Mouse (Mus musculus): ENCODE results near the gene Gpr68. TPM values are rescaled to one million over a fixed set of nuclear protein-coding genes. Genes with fewer than 3 reads are reported as not detected.

Gene Gpr68
- 0.48 and 0.56 TPM in 2 replicates for polyA plus RNA-seq (2015; fragmentation: Nextera tagmentation; extraction: Ambion mirVana)

DNA sequence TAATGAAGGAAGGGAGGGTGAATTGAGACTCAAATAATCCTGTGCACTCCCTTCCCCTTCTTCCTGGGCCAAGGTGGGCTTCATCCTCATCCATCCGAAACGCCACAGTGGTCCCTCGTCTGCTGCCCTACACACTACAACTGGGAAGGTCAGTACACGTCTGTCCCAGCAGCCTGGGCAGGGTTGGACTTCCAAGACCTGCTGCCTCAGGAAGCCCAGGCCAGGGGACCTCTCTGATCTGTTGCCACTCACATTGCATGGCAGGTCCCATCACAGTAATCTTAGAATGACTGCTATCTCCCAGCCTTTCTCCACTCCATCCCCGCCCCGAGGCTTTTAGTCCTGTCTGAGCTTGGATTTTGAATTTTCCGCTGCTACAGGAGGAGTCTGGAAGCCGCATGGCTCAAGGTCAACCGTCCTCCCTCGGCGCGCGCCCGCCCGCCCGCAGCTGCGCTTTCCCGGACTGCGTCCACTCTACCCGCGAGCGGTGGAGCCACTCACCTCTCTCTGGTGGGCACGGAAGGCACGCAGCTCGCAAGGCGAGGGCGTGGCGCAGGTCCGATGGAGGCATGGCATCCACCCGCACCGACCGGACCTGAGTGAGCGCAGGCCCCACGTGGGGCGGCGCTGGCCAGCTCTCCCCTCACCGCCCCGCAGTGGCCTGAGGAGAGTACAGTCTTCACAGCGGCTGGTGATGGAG, at the start of gene Gpr68:
Gene Gpr68, minus strand, starts transcription at position 601 of the 700 bp plus-strand sequence.
- peak within 1 kb of the TSS; percentile 60; the same call in 1 of the 2 replicates for H3K9ac ChIP-seq (ENCODE audit: low read depth, low read length)
- no peak within 1 kb of the TSS for H3K27ac ChIP-seq (ENCODE audit: low read length)

DNA sequence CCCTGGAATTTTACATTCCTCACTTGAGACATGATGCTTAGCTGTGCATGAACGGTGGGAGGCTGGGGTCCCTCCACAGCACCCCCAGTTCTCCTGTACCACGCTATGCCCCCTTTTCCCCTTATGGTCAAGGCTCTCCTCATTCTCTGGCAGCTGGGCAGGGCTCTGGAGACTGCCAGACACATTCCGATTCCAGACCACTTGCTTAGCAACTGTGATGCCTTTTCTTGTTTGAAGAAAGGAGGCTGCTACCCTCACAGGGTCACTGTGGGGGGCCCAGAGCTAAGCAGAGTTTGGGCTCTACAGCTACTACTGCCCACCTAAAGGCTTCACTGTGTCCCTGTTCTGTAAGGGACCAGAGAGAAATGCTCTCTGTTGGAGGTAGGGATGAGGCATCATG, 49.3 kb upstream of the Gpr68 start:
- no peak for ATAC-seq
- Histone ChIP-seq H3K27me3 (replicated peaks; ENCODE audit: control insufficient read depth, insufficient read depth, low read length) (no peaks in the 10 kb centered on the region), H3K4me3 (ENCODE audit: low read length) (no peak overlapping the region), H3K9me3 (ENCODE audit: control insufficient read depth, low read length) (no peaks in the 10 kb centered on the region), H3K36me3 (ENCODE audit: control insufficient read depth, insufficient read depth, low read length) (peaks cover 5% of the 10 kb centered on the region; the same call in 1 of the 2 replicates), H3K9ac (ENCODE audit: low read depth, low read length) (0 out of 2 replicates have a peak overlapping the region, but pooled peaks have one; percentile 12), H3K4me1 (ENCODE audit: control insufficient read depth, insufficient read depth, low read length) (peaks cover 4% of the 10 kb centered on the region), H3K4me2 (ENCODE audit: low read depth, low read length) (no peak overlapping the region), H3K27ac (ENCODE audit: low read length) (peak overlapping the region; percentile 21; the same call in 1 of the 2 replicates)
- 62% methylated on average over 3 of the region's 3 CpGs for whole genome bisulfite sequencing

More for the DNA sequence above, at the start of gene Gpr68:
- H3K36me3 ChIP-seq (ENCODE audit: control insufficient read depth, insufficient read depth, low read length) = no peaks in the 10 kb centered on the region
- peak within 1 kb of the TSS; percentile 55 for H3K4me3 ChIP-seq (ENCODE audit: low read length)
- WGBS = 5% methylated on average over 39 of the region's 39 CpGs
- H3K9me3 ChIP-seq (ENCODE audit: control insufficient read depth, low read length) = no peaks in the 10 kb centered on the region
- peaks cover 9% of the 10 kb centered on the region for H3K4me1 ChIP-seq (ENCODE audit: control insufficient read depth, insufficient read depth, low read length)
- H3K4me2 ChIP-seq (ENCODE audit: low read depth, low read length) = peak within 1 kb of the TSS; percentile 96
- H3K27me3 ChIP-seq (replicated peaks; ENCODE audit: control insufficient read depth, insufficient read depth, low read length) = peaks cover 5% of the 10 kb centered on the region; the same call in 1 of the 2 replicates
- ATAC-seq = peak; percentile 47; the same call in 1 of the 2 replicates

DNA sequence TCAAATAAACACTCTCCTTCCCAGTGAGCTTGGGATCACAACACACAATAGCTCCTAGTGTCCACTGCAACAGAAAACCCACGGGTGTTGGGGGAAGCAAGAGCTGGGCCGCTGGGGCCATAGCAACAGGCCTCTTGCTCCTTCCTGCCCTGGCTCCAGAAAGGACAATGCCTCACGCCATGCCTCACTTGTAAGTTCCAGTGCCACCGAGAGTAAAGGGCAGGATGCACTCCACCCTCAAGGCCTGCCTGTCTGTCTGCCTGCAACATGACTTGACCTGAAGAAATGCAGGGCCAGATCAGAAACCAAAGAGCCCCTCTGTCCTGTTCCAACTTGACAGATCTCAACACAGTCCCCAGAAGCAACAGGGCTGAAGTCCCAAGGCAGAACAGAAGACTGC, 48.8 kb upstream of the Gpr68 start:
- Histone ChIP-seq H3K9ac (ENCODE audit: low read depth, low read length) (0 out of 2 replicates have a peak overlapping the region, but pooled peaks have one; percentile 12), H3K9me3 (ENCODE audit: control insufficient read depth, low read length) (no peaks in the 10 kb centered on the region), H3K4me3 (ENCODE audit: low read length) (no peak overlapping the region), H3K4me2 (ENCODE audit: low read depth, low read length) (no peak overlapping the region), H3K36me3 (ENCODE audit: control insufficient read depth, insufficient read depth, low read length) (peaks cover 5% of the 10 kb centered on the region; the same call in 1 of the 2 replicates), H3K27ac (ENCODE audit: low read length) (peak overlapping the region; percentile 21; the same call in 1 of the 2 replicates), H3K4me1 (ENCODE audit: control insufficient read depth, insufficient read depth, low read length) (peaks cover 4% of the 10 kb centered on the region), H3K27me3 (replicated peaks; ENCODE audit: control insufficient read depth, insufficient read depth, low read length) (no peaks in the 10 kb centered on the region)
- no peak for ATAC-seq
- 54% methylated on average over 4 of the region's 4 CpGs for WGBS

DNA sequence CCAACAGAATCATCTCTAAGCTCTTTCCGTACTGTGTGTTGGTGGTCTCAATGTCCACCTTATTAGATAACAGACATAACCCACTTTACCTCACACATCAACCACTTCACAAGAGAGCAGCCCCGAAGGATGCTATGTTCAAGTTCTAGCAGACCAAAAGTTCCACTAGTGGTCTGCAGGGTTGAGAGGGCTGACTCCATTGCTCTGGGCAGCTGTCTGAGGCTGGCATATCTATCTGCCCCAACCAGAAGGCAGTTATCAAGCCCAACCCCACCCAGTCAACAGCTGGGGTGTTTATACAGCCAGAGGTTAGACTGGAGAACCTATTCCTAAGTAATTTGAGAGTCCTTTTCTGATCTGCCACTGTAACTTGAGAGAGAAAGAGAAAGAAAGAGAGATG, 48.0 kb upstream of the Gpr68 start:
- ATAC-seq = 0 out of 2 replicates have a peak, but pooled peaks have one; percentile 25
- H3K9me3 ChIP-seq (ENCODE audit: control insufficient read depth, low read length) = no peaks in the 10 kb centered on the region

DNA sequence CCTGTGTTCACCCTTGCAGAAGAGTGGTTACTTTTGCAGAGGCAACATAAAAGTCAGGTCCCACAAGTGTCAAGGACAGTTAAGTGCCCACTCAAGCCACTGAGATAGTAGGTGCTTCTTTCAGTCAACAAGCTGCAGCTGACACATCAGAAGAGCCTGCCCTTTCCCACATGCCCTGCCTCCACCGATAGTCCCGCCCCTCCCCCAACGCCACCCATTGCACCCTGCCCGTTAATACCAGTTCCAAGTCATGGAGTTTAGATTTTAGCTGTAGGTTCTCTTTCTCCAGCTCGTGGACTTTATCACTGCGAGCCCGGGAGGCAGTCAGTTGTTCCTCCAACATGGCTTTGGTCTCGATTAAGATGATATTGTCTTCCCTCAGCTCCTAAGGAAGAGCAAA, 45.9 kb upstream of the Gpr68 start:
- WGBS = 71% methylated on average over 8 of the region's 8 CpGs
- Histone ChIP-seq H3K4me2 (ENCODE audit: low read depth, low read length) (no peak overlapping the region), H3K4me1 (ENCODE audit: control insufficient read depth, insufficient read depth, low read length) (peaks cover 4% of the 10 kb centered on the region)

More for the DNA sequence above, 48.0 kb upstream of the Gpr68 start:
- no peak overlapping the region for H3K9ac ChIP-seq (ENCODE audit: low read depth, low read length)
- no peak overlapping the region for H3K4me2 ChIP-seq (ENCODE audit: low read depth, low read length)
- H3K27me3 ChIP-seq (replicated peaks; ENCODE audit: control insufficient read depth, insufficient read depth, low read length) = no peaks in the 10 kb centered on the region
- no peak overlapping the region for H3K4me3 ChIP-seq (ENCODE audit: low read length)
- H3K36me3 ChIP-seq (ENCODE audit: control insufficient read depth, insufficient read depth, low read length) = peaks cover 5% of the 10 kb centered on the region; the same call in 1 of the 2 replicates
- WGBS = 77% methylated on average over 2 of the region's 2 CpGs
- peaks cover 4% of the 10 kb centered on the region for H3K4me1 ChIP-seq (ENCODE audit: control insufficient read depth, insufficient read depth, low read length)
- no peak overlapping the region for H3K27ac ChIP-seq (ENCODE audit: low read length)

DNA sequence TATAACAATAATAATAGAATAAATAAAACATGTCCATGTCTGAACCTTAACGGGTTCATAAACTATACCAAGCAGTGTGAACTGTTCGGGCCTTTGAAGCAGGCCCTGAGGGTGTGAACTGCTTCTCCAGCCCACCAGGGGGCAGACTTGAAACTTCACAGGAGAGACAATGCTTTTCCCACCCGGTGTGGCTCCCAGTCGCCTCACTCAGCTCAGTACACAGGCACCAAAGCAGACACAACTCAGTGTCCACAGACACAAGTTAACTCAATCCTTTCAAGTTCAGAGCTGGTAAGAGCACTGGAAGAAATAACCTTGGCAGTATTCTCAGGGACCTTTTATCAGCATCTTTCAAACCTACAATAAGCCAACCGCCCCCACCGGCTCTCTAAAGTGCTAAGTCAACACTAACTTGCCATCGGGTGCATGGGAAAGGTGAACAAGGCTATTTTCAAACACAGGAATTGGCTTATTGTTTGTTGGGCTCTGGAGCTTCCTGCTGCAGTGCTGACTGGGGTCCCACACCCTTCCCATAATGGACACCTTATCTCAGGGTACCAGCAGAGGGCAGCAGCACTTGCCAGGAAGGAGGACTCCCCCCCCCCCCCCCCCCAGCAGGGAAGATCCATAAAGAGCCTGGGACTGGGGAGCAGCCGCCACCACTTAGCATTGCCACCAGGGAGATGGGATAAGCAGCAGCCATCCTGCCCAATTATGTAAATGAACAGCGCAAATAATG, 44.4 kb upstream of the Gpr68 start:
- H3K4me2 ChIP-seq (ENCODE audit: low read depth, low read length) = no peak overlapping the region
- 32% methylated on average over 9 of the region's 9 CpGs for WGBS
- peak overlapping the region; percentile 28; the same call in 1 of the 2 replicates for H3K27ac ChIP-seq (ENCODE audit: low read length)
- peak overlapping the region; percentile 21; the same call in 1 of the 2 replicates for H3K9ac ChIP-seq (ENCODE audit: low read depth, low read length)
- ATAC-seq = peak; percentile 86
- H3K4me3 ChIP-seq (ENCODE audit: low read length) = no peak overlapping the region
- H3K9me3 ChIP-seq (ENCODE audit: control insufficient read depth, low read length) = no peaks in the 10 kb centered on the region
- H3K4me1 ChIP-seq (ENCODE audit: control insufficient read depth, insufficient read depth, low read length) = peaks cover 4% of the 10 kb centered on the region
- peaks cover 5% of the 10 kb centered on the region for H3K36me3 ChIP-seq (ENCODE audit: control insufficient read depth, insufficient read depth, low read length)
- no peaks in the 10 kb centered on the region for H3K27me3 ChIP-seq (replicated peaks; ENCODE audit: control insufficient read depth, insufficient read depth, low read length)

More for the DNA sequence above, 45.9 kb upstream of the Gpr68 start:
- H3K27me3 ChIP-seq (replicated peaks; ENCODE audit: control insufficient read depth, insufficient read depth, low read length) = no peaks in the 10 kb centered on the region
- H3K4me3 ChIP-seq (ENCODE audit: low read length) = no peak overlapping the region
- no peak for ATAC-seq
- H3K36me3 ChIP-seq (ENCODE audit: control insufficient read depth, insufficient read depth, low read length) = peaks cover 5% of the 10 kb centered on the region; the same call in 1 of the 2 replicates
- H3K27ac ChIP-seq (ENCODE audit: low read length) = no peak overlapping the region
- H3K9ac ChIP-seq (ENCODE audit: low read depth, low read length) = no peak overlapping the region
- no peaks in the 10 kb centered on the region for H3K9me3 ChIP-seq (ENCODE audit: control insufficient read depth, low read length)

DNA sequence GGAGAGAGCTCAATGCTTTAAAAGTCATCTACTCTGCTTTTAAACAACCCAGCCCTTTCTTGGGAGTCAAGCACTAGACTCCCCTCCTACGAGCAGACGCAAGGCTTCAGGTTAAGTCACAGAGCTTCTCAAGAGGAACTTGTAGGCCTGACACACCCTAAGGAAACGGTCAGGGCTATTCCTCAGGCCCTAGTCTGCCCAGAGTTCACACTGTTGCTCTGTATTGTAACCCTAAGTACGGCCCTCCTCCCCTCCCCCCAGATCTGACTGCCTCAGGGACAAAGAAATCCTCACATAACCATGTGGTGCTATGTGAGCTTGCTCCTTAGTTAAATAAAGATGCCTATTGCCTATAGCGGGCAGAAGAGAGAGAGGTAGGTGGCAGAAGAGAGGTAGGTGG, 41.1 kb upstream of the Gpr68 start:
- Histone ChIP-seq H3K4me2 (ENCODE audit: low read depth, low read length) (no peak overlapping the region), H3K27me3 (replicated peaks; ENCODE audit: control insufficient read depth, insufficient read depth, low read length) (no peaks in the 10 kb centered on the region), H3K27ac (ENCODE audit: low read length) (no peak overlapping the region), H3K36me3 (ENCODE audit: control insufficient read depth, insufficient read depth, low read length) (peaks cover 5% of the 10 kb centered on the region), H3K9me3 (ENCODE audit: control insufficient read depth, low read length) (no peaks in the 10 kb centered on the region), H3K4me3 (ENCODE audit: low read length) (no peak overlapping the region), H3K9ac (ENCODE audit: low read depth, low read length) (no peak overlapping the region), H3K4me1 (ENCODE audit: control insufficient read depth, insufficient read depth, low read length) (peaks cover 4% of the 10 kb centered on the region)
- 73% methylated on average over 5 of the region's 5 CpGs for WGBS
- no peak for ATAC-seq

DNA sequence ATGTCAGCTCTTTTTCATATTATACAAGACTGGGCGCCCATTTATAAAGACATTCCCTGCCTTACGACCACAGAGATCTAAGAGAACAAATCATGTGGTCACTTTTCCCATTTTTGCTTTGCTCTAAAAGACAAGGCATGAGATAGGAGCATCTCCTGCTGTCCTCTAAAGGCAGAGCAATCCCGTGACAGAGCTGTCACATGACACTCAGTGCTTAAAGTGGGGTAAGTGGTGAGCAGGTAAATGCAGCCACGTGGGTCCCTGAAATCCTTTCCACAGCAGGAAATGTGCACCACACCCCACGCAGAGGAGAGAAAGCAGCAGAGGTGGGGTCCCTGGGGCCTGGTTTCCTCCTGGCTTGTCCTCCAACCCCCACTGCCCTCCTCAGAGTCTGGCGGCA, 40.0 kb upstream of the Gpr68 start:
- H3K27me3 ChIP-seq (replicated peaks; ENCODE audit: control insufficient read depth, insufficient read depth, low read length) = no peaks in the 10 kb centered on the region
- no peak overlapping the region for H3K27ac ChIP-seq (ENCODE audit: low read length)
- no peak overlapping the region for H3K9ac ChIP-seq (ENCODE audit: low read depth, low read length)
- H3K9me3 ChIP-seq (ENCODE audit: control insufficient read depth, low read length) = no peaks in the 10 kb centered on the region
- WGBS = 91% methylated on average over 6 of the region's 6 CpGs
- peaks cover 4% of the 10 kb centered on the region for H3K4me1 ChIP-seq (ENCODE audit: control insufficient read depth, insufficient read depth, low read length)
- ATAC-seq = no peak
- H3K36me3 ChIP-seq (ENCODE audit: control insufficient read depth, insufficient read depth, low read length) = peaks cover 2% of the 10 kb centered on the region
- no peak overlapping the region for H3K4me3 ChIP-seq (ENCODE audit: low read length)
- H3K4me2 ChIP-seq (ENCODE audit: low read depth, low read length) = no peak overlapping the region

DNA sequence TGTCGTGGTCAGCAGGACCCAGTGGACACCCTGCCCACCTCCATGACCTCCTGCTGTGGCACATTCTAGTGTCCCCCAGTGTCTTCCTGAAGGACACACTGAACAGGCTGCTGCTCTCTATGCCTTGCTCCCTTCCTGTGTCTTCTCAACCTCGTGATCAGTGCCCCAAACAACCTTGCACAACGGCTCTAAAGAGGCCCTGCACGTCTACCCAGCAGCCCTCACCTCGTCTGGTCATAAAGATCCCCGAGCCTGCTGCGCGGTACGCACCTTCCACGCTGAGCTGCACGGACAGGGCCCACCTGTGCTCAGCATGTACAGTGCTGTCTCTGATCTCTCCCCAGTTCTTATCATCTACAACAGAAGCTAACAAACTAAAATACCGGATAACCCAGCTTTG, 38.0 kb upstream of the Gpr68 start:
- H3K27ac ChIP-seq (ENCODE audit: low read length) = 0 out of 2 replicates have a peak overlapping the region, but pooled peaks have one; percentile 17
- H3K9ac ChIP-seq (ENCODE audit: low read depth, low read length) = no peak overlapping the region
- H3K4me3 ChIP-seq (ENCODE audit: low read length) = no peak overlapping the region
- 76% methylated on average over 12 of the region's 12 CpGs for WGBS
- H3K4me1 ChIP-seq (ENCODE audit: control insufficient read depth, insufficient read depth, low read length) = no peaks in the 10 kb centered on the region
- H3K36me3 ChIP-seq (ENCODE audit: control insufficient read depth, insufficient read depth, low read length) = no peaks in the 10 kb centered on the region; the same call in 1 of the 2 replicates
- H3K27me3 ChIP-seq (replicated peaks; ENCODE audit: control insufficient read depth, insufficient read depth, low read length) = no peaks in the 10 kb centered on the region
- ATAC-seq = peak; percentile 63
- H3K9me3 ChIP-seq (ENCODE audit: control insufficient read depth, low read length) = no peaks in the 10 kb centered on the region
- no peak overlapping the region for H3K4me2 ChIP-seq (ENCODE audit: low read depth, low read length)
